Mouse (Mus musculus) right cerebral cortex, adult 2 months (tissue): ENCODE results near the gene Rab31.

Experiments
- DNase-seq, 2 experiments: peaks; one replicate each; pipeline ENCODE4 v3.0.0; 2021 to 2022; ENCODE audit warnings: low spot score in 2 of 2

Gene Rab31

DNA sequence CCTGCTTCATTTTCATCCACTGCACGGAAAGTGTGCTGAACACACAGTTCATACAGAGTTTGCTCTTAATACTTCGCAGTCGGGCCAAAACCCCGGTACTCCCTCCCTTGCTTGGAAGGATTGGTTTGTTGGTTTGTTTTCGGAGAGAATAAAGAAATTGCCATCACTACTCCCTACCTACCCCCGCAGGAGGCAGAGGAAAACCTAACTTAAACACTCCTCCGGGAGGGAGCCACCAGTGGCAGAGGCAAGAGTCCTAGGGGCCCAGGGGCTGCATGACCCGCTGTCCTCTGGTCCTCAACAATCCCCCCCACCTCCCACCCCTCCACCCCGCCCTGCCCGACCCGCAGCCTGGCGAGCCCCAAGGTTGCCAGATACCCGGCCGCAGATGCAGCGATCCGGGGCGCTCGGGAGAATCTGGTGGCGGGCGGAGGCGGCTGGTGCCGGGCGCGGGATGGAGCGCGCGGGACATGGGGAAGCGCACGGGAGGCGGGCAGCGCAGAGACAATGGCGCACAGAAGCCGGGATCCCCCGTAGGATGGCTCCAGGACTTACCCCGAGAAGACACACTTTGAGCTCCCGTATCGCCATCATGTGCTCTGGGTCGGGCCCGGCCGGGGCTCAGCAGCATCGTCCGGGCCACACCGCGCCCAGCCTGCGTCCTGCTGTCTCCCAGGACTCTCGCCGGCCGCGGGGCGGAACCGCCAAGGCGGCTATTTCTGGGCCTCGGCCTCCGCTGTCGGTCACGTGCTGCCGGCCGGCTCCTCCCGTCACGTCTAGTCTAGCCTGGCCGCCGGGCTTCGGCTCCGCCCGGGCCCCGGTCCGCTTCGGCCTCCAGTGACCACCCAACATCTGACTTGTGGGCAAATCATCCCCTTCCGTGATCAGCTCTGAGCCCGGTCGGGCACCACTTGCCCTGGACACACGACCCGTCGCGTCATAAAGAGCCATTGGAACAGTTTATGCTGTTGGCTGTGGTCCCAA, at the start of gene Rab31:
TSS of gene Rab31 (minus strand) at position 802 of the 984 bp plus-strand sequence.
- DNase-seq = peak; percentile 79

DNA sequence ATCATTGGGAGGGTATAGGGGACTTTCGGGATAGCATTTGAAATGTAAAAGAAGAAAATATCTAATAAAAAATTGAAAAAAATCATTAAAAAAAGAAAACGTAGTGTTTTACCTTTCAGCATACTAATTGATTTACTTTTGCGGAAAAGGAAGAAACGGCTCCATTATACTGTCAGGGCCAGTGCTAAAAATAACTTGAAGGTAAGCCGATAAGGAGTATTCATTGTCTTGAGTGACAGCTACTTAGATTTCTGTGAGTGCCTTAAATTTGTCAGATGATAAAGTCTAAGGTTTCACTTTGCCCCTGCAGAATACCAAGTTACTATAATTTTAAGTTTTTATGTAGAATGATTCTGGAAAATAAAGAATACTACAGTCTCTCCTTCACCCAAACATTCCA, 47.6 kb upstream of the Rab31 start:
- DNase-seq = no peak

DNA sequence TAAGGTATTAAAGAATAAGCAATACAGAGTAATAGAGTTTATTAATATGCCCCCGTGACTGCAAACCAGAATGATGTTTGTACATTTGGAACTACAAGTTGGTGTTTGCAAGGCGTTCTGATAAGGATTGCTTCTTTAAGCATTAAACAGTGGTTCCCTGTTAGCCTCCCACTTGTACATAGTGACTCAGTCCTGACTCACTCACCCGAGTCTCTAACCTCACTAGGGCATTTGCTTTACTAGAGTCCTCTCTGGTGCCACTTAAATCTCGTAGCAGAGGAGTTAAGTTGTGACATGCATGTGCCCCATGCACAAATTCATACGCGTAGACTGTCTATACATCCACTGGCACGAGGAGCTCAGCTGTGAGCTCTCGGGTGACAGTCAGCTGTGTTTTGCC, 41.2 kb upstream of the Rab31 start:
- DNase-seq = no peak

GRCm38 (mm10) chr17:65811032-65811431, 38.5 kb upstream of the Rab31 start:
- no peak for DNase-seq

DNA sequence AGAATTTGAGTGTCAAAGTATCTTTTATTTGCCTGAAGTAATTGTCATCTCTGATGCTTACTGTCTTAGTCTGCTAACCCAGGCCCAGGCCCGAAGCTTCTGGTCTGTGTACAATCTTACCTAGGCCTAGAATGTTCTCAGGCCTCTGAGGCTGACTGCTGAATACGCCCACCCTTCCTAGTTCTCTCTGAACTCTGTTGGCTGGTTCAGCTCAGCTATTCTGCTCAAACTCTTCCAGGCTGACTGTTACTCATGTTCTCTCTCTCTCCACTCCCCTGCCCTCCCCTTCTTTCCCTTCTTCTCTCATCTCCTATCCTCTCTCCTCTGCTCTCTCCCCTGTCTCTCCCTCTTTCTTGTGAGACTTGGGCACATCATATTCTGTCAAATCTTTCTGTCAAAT, 33.9 kb upstream of the Rab31 start:
- no peak for DNase-seq

DNA sequence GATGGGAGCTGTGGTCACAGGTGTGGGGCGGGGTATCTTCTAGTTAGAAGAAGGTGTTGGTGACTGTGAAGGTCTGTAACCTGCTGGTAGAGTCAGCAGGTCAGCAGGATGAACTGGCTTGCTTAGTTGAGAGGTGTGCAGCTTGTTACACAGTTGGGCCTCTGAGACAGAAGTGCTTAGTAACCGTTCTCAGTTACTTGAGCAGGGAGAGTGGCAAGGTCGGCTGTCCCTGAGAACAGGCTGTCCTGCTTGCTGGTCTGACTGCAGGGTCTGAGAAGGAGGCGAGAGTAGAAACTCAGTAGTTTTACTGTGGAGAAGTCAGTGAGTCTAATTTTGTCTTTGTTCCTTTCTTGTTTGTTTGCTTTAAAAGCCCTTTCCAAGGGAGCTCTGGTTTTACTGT, 33.4 kb upstream of the Rab31 start:
- no peak for DNase-seq

DNA sequence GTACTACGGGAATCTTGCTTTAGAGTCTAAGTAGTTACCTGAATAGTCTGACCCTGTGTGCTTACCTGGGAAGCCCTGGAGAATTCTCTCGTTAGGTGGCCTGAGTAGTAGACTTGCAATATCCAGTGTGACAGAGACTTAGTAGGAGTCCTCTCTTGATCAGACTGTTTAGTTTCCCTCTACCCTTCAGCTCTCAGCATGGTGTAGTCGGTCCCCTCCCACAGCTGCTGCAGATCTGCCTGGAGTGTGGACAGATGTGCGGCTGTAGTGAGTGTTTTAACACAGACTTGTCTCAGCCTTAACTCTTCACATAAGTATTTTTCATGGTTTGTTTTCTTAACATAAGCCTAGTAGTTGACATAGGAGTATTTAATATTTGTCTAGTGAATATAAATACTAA, 29.5 kb upstream of the Rab31 start:
- no peak for DNase-seq

GRCm38 (mm10) chr17:65800451-65800850, 27.9 kb upstream of the Rab31 start:
- DNase-seq = no peak

GRCm38 (mm10) chr17:65799353-65799752, 26.8 kb upstream of the Rab31 start:
- DNase-seq = no peak

DNA sequence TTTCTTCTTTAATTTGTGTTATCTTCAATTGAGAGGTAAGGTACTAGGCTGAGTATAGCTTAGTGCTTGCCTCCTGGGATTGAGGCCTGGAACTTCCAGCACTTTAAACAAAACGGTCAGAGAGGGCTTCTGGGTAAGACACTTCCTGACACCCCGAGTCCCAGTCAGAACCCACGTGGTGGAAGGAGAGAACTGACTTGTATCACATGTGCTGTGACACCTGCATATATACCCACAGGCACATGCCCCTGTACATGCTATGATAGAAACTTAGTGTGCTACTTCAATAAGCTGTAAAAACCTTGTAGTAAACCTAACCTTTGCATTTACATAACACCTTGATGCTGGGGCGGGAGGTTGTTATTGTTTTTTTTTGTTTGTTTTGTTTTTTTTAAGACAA, 25.9 kb upstream of the Rab31 start:
- DNase-seq = no peak

GRCm38 (mm10) chr17:65796056-65796455, 23.5 kb upstream of the Rab31 start:
- no peak for DNase-seq

DNA sequence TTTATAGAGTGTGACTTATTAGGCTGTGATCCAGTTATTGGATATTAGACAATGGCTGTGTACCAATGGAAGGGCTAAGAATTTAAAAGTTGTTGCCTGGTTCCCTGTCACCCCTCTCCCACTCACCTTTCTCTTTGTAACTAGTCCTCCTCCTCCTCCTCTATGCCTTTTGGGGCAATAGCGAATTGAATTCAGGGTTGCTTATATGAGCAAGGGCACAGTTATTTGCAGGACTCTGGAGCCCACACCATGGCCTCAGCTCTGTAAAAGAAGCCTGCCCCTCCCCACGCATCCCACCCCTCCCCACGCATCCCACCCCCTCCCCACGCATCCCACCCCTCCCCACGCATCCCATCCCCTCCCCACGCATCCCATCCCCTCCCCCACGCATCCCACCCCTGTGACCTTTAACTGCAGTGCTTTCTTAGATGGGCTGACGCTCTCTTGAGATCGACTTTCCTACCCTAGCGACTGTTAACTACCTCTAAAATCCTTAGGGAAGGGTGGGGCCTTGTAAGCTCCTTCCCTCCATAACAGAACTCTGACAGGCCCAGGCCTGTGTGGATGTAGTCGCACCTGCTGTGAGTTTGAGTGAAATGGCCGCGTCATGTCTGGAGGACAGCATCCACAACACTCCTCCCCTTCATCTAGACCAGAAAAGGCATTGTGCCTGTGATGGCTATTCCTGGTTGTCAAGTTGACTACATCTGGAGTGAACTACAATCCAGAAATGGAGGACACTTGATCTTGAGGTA, 21.7 kb upstream of the Rab31 start:
- no peak for DNase-seq

DNA sequence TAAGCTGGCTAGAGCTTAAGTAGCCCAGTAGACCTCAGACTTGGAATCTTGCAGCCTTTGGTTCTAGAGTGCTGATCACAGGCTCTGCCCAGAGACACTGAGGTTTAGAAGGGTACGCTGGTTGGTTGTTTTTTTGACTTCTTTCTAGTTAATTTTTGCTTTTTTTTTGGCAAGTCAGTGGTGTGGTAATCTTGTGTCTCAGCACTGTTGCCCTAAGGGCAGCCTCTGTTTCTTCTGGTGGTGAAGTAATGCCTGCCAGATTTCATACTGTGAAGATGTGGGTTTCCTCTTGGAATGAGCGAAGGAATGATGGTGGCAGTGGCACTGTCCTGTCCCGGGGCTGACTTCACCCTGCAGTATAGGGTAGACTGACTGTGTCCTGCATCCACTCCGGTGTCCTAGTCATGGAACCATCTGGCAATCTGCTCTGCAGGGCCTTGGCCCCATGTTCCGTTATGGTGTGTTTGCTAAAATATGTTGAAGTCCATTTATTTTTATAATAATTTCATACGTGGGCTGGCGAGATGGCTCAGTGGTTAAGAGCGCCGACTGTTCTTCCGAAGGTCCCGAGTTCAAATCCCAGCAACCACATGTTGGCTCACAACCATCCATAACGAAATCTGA, 20.9 kb upstream of the Rab31 start:
- no peak for DNase-seq

GRCm38 (mm10) chr17:65791161-65791560, 18.6 kb upstream of the Rab31 start:
- no peak for DNase-seq

DNA sequence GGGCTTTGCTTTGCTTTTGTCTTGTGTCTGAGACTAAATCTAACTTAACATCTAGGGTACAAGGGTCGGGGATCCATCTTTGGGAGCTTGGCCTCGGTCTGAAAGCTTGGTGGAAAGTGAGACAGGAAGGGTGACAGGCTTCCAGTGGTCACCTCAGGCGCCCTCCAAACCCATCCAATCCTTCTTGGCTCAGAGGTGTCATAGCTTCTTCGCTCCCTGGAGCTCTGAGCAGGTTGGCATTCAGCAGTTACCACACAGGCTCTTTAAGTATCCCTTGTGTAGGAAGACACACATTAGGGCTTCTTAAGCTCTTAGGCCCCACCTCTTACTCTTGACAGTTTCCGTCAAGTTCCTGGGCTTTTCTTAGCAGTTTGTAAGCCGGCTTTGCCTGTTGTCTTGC, 17.0 kb upstream of the Rab31 start:
- DNase-seq = no peak

- DNase-seq = no peak
Observed at GRCm38 (mm10) chr17:65788542-65789291, 16.2 kb upstream of the Rab31 start.

DNA sequence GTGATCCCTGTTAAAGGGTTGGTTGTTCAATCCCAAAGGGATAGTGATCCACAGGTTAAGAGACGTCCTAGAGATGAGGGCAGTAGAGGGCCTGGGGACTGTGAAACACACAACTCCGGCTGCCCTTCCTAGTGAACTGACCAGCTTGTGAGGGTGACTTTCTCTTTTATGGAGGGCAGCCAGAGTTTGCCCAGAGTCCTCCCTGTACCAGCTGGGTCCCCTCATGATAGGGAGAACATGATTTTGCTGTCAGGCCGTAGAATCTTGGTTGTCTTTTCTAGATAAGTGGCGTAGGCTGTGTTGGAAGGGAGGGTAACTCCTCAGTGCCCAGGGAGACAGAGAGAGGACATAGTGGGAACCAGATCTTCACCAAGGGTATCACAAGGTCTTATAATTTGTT, 14.7 kb upstream of the Rab31 start:
- no peak for DNase-seq

DNA sequence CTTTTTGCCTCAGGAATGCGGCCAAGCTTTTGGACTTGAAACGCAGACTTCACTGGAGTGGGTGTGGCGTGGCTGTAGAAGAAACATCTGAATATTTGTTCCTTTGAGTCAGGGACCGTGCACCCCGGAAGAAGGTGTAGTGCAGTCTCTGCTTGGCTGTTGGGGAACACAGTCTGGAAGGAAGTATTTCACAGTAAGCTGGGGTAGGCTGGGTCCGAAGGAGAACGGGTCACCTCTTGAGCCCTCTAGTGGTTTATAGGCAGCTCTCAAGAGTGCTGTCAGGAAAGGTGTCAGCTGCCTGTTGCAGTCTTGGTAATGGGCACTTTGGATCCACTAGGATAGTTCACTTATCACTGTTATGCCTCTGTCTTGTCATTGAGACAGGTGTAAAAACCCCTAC, 13.7 kb upstream of the Rab31 start:
- DNase-seq = no peak

DNA sequence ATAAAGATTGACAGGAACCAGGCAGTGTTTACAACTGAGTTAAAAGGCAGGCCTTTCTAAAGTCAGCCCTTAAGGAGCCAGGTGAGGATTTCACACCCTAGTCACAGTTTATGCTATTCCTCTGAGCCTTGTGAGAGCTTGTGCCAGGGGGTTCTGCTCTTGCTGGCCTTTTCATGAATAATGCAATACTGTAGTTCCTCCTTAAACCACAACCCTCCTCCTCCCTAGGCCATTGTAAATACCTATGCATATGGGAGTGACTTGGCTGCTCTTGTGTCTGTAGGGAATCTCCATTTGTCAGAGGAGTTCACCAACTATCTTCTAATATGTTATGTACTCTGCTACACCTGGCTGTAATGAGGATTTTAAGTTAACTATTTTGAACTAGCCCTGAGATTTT, 13.2 kb upstream of the Rab31 start:
- no peak for DNase-seq

DNA sequence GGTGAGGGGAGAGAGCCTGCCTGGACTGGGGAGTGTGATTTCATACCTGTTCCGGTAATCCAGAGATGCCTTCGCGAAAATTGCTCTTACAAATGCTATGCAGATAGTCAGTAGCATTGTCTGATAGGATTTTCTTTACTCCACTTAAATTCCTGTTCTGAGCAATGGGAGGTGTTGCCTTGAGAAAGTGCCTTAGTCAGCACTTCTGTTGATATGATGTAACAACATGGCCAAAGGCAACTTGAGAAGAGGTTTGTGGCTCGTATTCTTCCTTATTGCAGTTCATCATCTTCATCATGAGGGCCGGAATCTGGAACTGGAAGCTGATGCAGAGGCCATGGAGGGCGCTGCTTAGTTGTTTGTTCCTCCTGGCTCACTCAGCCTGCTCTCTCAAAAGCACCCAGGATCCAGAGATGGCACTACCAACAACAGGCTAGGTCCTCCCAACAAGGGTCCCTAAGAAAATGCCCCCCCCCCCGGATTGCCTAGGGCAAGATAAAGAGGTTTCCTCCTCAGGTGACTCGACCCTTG, 12.1 kb upstream of the Rab31 start:
- DNase-seq = no peak
